Mouse (Mus musculus) megakaryocyte, embryonic 14.5 days (primary cell): ENCODE data around the gene Maml2.

ENCODE experiments used
- FLI1 ChIP-seq: IDR thresholded peaks from 2 replicates; pipeline ENCODE4 v1.6.1; 2012; ENCODE audit warnings: low read length, inconsistent platforms, mixed read lengths
- GATA1 ChIP-seq: IDR thresholded peaks from 3 replicates; pipeline ENCODE4 v1.6.1; 2012; ENCODE audit warnings: mixed read lengths, low read length, inconsistent platforms, borderline replicate concordance

- TF ChIP-seq GATA1 (no peak), FLI1 (no peak)
Measured at GRCm38 (mm10) chr9:13510621-13511369, 213.0 kb downstream of the Maml2 start.
